Mouse (Mus musculus): Measurements from ENCODE around the gene Terb1.

Terb1 gene

GRCm38 (mm10) chr8:104411972-104412371 is 97.7 kb downstream of the Terb1 start:
- in situ Hi-C loops (cut with MboI, MseI), result no loop called here

DNA sequence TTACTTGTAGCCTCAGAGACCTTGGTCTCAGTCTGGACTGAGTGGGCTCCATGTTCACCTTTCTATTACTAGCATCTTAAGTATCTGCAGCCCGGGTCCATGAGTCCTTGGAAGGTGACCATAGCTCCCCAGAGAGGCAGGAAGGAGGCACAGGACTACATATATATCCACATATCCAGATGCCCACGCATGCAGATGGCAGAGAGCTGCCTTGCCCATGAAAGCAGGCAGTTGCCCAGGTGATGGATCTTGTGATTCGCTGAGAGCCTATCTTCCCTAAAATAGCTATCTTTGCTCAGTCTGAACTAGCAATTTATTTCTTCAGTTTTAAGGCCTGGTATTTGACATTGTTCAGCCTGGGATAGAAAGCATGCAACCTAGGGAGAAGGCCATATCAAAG is 98.2 kb downstream of the Terb1 start:
- in situ Hi-C loops (cut with MboI, MseI), result no loop called here

DNA sequence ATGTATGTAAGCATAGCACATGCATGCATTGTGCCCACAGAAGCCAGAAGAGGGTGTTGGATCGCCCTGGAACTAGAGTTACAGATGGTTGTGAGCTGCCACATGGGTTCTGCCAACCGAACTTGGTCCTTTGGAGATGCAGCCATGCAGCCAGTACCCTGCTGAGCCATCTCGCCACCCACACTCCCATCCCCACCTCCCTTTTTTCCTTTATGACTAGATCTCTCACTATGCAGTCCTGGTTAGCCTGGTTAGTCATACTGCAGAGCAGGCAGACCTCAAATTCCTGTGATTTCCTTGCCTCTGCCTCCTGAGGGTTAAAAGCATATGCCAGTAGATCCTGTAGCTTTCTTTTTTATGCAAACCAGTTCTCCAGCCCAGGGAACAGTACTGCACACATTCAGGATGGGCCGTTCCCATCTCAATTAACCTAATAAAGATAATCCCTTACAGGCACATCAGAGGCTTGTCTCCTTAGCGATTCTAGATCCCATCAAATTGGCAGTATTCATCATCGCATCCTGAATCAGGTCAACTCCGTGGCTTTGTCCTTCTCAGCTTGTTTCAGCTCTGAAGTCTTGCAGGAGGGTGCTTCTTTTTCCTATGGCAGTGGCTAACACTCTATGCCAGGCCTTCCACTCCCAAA is 99.0 kb downstream of the Terb1 start:
- in situ Hi-C loops (cut with MboI, MseI), result no loop called here

- in situ Hi-C loops (cut with MboI, MseI), result no loop called here
Measured at GRCm38 (mm10) chr8:104408328-104409110, 101.2 kb downstream of the Terb1 start.

- in situ Hi-C loops (cut with MboI, MseI), result no loop called here
Measured at GRCm38 (mm10) chr8:104406340-104407128, 103.2 kb downstream of the Terb1 start.

DNA sequence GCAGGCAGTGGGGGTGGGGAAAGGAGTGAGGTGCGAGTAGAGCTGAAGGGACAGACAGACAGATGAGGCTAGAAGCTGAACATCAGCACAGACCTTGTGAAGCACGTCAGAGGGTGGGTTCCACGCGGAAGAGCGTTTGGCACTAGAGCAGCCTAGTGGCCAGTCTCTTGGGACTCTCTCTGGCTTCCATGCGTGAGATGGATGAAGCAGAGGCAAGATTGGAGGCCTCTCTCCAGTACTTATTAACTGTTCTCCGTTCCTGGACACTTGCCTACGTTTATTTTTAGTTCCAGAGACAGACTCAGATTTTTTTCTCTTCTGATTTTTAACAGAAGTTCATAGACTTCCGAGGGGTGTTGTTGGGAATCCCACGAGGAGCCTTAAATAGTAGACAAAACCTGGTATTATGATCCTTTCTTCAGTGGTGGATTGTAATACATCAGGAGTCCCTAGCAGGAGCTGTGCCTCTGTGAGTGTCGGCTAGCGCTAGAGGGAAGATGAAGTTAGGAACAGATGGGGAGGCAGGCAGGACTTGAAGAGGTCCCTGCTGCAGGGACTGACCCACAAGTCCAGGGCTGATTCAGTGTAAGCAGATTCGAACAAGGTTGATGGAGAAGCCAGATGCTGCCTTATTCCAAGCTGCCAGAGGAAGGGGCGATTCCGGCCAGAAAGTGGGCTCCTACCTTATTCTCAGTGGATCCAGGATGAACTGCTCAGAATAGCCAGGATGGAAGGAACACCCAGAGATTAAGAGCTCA is 104.1 kb downstream of the Terb1 start:
- in situ Hi-C loops (cut with MboI, MseI), result no loop called here

- in situ Hi-C loops (cut with MboI, MseI), result no loop called here
Measured at GRCm38 (mm10) chr8:104403596-104403995, 106.1 kb downstream of the Terb1 start.
